Mouse (Mus musculus) C2C12 (cell line): ENCODE data around the gene Gm13040. TPM values are rescaled to one million over a fixed set of nuclear protein-coding genes. Genes with fewer than 3 reads are reported as not detected.
"Not testable (repeated sequence)": the region's sequence is repeated elsewhere in the genome, so short reads cannot be mapped to it uniquely, and the experiment has no call there.

ENCODE experiments used
- H3K27me3 ChIP-seq: one replicate; pipeline ENCODE4 v1.6.1; 2011; ENCODE audit not compliant: control insufficient read depth, insufficient read depth, insufficient read length
- H3K36me3 ChIP-seq: one replicate; pipeline ENCODE4 v1.6.1; 2011; ENCODE audit not compliant: control insufficient read depth, insufficient read depth
- H3K4me3 ChIP-seq: one replicate; pipeline ENCODE4 v1.5.1; 2011; ENCODE audit warnings: mild to moderate bottlenecking, control low read depth; ENCODE audit not compliant: poor library complexity, insufficient read depth, severe bottlenecking
- H3K79me2 ChIP-seq: one replicate; pipeline ENCODE4 v1.6.1; 2011; ENCODE audit not compliant: control insufficient read depth, insufficient read depth
- H3K79me3 ChIP-seq: one replicate; pipeline ENCODE4 v1.6.1; 2011; ENCODE audit warnings: low read depth, control low read depth
- H3ac ChIP-seq: one replicate; pipeline ENCODE3; 2011; ENCODE audit warnings: low read depth; ENCODE audit not compliant: control insufficient read depth, insufficient read length
- CTCF ChIP-seq: IDR thresholded peaks from one replicate; pipeline ENCODE4 v1.5.1; 2011; ENCODE audit not compliant: control insufficient read depth, insufficient read depth, insufficient read length
- MAX ChIP-seq: IDR thresholded peaks from one replicate; pipeline ENCODE4 v1.6.1; 2011; ENCODE audit warnings: mild to moderate bottlenecking, control low read depth
- MYOD1 ChIP-seq: IDR thresholded peaks from one replicate; pipeline ENCODE4 v1.6.1; 2011; ENCODE audit warnings: low read depth; ENCODE audit not compliant: control insufficient read depth, insufficient read length
- long read RNA-seq, 2 experiments: library from polyadenylated mRNA; unstranded; transcript quantifications; one replicate each; pipeline ENCODE4 v2.0.0; 2019 to 2020
- polyA plus RNA-seq: library from polyadenylated mRNA; unstranded; fragments of >200 nt; fragmentation: generic; extraction: Trizol; gene quantifications from one replicate; pipeline ENCODE4 v1.2.1, GENCODE M21; 2012; ENCODE audit warnings: missing spikeins

Gm13040 gene
- 0.09 TPM for polyA plus RNA-seq
- long read RNA-seq, experiment 1: 0 reads
- long read RNA-seq, experiment 2: 0 reads

DNA sequence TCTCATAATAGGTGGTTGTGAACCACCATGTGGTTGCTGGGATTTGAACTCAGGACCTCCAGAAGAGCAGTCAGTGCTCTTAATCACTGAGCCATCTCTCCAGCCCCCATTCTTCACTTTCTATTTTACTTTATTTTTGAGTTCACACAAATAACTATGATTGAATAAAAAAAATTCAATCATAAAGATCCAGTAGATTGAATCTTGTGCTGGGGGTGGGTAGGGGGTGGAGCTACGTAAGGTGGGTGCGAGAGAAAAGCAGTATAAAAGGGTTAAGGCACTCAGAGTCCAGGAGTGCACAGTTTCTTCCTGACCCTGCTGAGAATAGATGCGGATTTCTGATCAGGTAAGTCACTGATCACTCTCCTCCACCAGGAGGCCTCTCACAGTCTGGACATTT is at the start of gene Gm13040:
Gene Gm13040 (plus strand): TSS at position 301 of the 400 bp plus-strand sequence.
- H3ac ChIP-seq, H3K36me3 ChIP-seq, H3K79me3 ChIP-seq, H3K27me3 ChIP-seq, H3K4me3 ChIP-seq, H3K79me2 ChIP-seq: not testable (repeated sequence)

DNA sequence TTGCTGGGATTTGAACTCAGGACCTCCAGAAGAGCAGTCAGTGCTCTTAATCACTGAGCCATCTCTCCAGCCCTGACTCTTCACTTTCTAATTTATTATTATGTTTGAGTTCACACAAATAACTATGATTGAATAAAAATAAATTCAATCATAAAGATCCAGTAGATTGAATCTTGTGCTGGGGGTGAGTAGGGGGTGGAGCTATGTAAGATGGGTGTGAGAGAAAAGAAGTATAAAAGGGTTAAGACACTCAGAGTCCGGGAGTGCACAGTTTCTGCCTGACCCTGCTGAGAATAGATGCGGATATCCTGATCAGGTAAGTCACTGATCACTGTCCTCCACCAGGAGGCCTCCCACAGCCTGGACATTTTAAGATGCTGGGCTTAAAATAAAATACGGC is 24.7 kb upstream of the Gm13040 start, which contains the start of gene Gm13043:
Gene Gm13043 (plus strand): TSS at position 301 of the 400 bp plus-strand sequence.
- no peak within 1 kb of the TSS for H3K4me3 ChIP-seq
- no peak within 1 kb of the TSS for H3ac ChIP-seq
- H3K79me3 ChIP-seq: no peaks in the 10 kb centered on the region
- no peak for TF ChIP-seq MYOD1
- no peak for TF ChIP-seq MAX
- no peak for TF ChIP-seq CTCF
- no peaks in the 10 kb centered on the region for H3K27me3 ChIP-seq
- H3K36me3 ChIP-seq: no peaks in the 10 kb centered on the region
- H3K79me2 ChIP-seq: no peaks in the 10 kb centered on the region

DNA sequence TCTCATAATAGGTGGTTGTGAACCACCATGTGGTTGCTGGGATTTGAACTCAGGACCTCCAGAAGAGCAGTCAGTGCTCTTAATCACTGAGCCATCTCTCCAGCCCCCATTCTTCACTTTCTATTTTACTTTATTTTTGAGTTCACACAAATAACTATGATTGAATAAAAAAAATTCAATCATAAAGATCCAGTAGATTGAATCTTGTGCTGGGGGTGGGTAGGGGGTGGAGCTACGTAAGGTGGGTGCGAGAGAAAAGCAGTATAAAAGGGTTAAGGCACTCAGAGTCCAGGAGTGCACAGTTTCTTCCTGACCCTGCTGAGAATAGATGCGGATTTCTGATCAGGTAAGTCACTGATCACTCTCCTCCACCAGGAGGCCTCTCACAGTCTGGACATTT is 15.6 kb downstream of the Gm13040 start, which contains the start of the genes BC080695 and Gm13057:
Gene BC080695 (plus strand): TSS at position 301 of the 400 bp plus-strand sequence.
Gene Gm13057 (plus strand): TSS at position 310 of the 400 bp plus-strand sequence.
- not testable (repeated sequence) for H3K79me2 ChIP-seq, H3ac ChIP-seq, H3K36me3 ChIP-seq, H3K27me3 ChIP-seq, H3K4me3 ChIP-seq, H3K79me3 ChIP-seq

Other genes with a start within 250 kb of the Gm13040 start
- gene Pdpn, start 236.4 kb upstream of the Gm13040 start, polyA plus RNA-seq: 133 TPM
- not detected for gene Lrrc38, start 186.2 kb upstream of the Gm13040 start, polyA plus RNA-seq
- not detected for gene Pramel1, start 141.5 kb upstream of the Gm13040 start, polyA plus RNA-seq
- 9.0 TPM for gene Pramef8, start 123.5 kb upstream of the Gm13040 start, polyA plus RNA-seq
- not detected for gene Oog4, start 85.6 kb upstream of the Gm13040 start, polyA plus RNA-seq
- gene Gm13043, start 24.6 kb upstream of the Gm13040 start, polyA plus RNA-seq: 0.25 TPM
- 0.07 TPM for gene BC080695, start 15.7 kb downstream of the Gm13040 start, polyA plus RNA-seq
- gene Gm13057, start 15.8 kb downstream of the Gm13040 start, polyA plus RNA-seq: not detected
- gene Gm13083, start 79.0 kb downstream of the Gm13040 start, polyA plus RNA-seq: 0.07 TPM
- not detected for gene Gm13088, start 121.3 kb downstream of the Gm13040 start, polyA plus RNA-seq
- not detected for gene Gm13089, start 166.8 kb downstream of the Gm13040 start, polyA plus RNA-seq
- gene Gm13078, start 183.5 kb downstream of the Gm13040 start, polyA plus RNA-seq: 0.09 TPM